Mouse (Mus musculus): ENCODE measurements at regions not wholly inside any gene's neighbourhood (a gene's known extent, or its start where the extent isn't known, plus 50 kb on each side); places are given as distances from the start of the nearest gene placed in this dataset.

DNA sequence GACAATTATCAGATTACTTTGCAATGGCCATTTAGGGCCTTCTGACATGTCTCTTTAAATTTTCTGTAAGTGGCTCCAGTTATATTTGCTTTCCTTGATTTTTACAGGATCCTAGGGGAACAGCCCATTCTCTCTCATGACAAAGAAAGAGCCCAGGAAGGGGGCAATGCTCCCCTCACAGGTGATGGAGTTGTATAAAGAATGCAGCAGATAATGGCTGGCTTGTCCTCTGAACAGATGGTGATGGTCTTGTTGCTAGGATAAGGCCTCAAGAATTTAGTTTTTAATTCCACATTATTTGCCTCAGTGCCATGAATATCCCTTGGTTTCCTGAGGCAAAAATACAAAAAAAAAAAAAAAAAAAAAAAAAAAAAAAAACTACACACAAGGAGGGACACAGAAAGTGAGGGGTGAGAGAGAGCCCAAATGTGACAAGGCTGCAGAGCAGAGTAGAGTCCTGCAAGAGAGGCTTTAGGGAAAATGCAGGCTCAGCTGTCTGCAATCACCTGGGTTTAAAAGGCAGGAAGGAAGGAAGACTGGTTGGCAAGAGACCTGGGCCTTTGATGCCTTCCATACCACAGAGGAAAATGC is 272.8 kb upstream of the Zeb2 start:
- TF ChIP-seq POLR2A (IDR thresholded peaks at IDR 0.05; ENCODE audit: borderline replicate concordance, control insufficient read depth, low read depth, low read length) (no peak), CTCF (IDR thresholded peaks at IDR 0.05; ENCODE audit: control insufficient read depth, insufficient read depth, low read length) (no peak)
